26 mouse cellular contexts compared by ENCODE assay signal in the genomic region with DNA sequence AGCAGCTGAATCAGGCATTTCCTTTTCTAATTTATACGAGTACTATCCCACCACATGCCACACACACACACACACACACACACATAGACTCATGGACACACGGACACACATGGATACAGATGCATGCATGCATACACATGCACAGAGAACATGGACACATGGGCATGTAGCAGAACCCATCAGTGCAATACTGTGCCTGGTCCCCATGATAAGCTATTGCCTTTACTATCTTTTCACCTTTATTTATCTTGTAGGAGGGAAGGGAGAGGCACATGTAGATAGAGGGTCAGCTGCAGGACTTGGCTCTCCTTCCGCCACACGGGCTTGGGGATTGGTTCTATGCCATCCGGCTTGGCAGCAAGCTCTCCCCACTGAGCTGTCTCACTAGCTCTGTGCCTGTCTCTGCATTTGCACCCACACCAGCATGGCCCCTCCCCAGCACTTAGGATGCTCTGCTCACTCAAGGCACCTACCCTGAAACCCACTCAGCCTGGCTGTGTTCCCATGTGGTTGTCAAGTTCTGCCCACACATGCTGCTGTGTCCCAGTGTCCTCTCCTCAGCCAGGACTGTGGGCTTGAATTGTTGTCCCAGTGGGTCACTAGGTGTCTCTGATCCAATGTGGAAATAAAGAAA. TPM values are rescaled to one million over a fixed set of nuclear protein-coding genes. Genes with fewer than 3 reads are reported as not detected.
DNase-seq lines count a peak whose midpoint lies in the region; ATAC-seq and TF ChIP-seq lines count a peak whose summit lies in the region.
"Had no signal": no experiment of that assay in that cellular context is flagged by ENCODE, and none has a peak within 500 bp of the region (broad histone marks: within the 10 kb centered on the region; RNA-seq: fewer than 3 reads in every experiment).

No protein-coding gene starts in this region.

- no peaks in the 10 kb centered on the region for H3K27me3 ChIP-seq in hindbrain, embryonic 13.5 days
- H3K27me3 ChIP-seq in hindbrain, embryonic 12.5 days = no peaks in the 10 kb centered on the region
- no peaks in the 10 kb centered on the region for H3K27me3 ChIP-seq in MEL (ENCODE audit: control insufficient read depth in 1 of 2, insufficient read depth in 2 of 2, low read length in 2 of 2)
- H3K27me3 ChIP-seq in liver, embryonic 15.5 days = no peaks in the 10 kb centered on the region
- H3K27me3 ChIP-seq: heart, embryonic 15.5 days; lung, embryonic 15.5 days; neural tube, embryonic 15.5 days; Patski had no signal

- peak; percentile 53 to 65 for DNase-seq in cerebellum, postnatal 25 days
- no peak for DNase-seq in MEL (ENCODE audit: low read depth, low spot score)
- DNase-seq in Muller cell, postnatal 12 days (ENCODE audit: inconsistent ontology term) = no peak
- DNase-seq in layer of hippocampus, postnatal 25 days (ENCODE audit: extremely low spot score in 1 of 2, low spot score in 1 of 2) = no peak
- DNase-seq: adrenal gland, adult 2 months; cerebellum, adult 9-10 months; forebrain, postnatal 0 days; gastrocnemius, postnatal 36 days; kidney, adult 9 months; kidney, postnatal 4 days; layer of hippocampus, adult 9-11 months had no signal

- no peak for TF ChIP-seq CTCF in MEL (IDR thresholded peaks at IDR 0.05 in 2 of 3, conservative IDR thresholded peaks at IDR 0.05 in 1 of 3; ENCODE audit: control insufficient read depth in 1 of 3, insufficient read depth in 1 of 3, low read depth in 2 of 3, low read length in 3 of 3, poor library complexity in 1 of 3, severe bottlenecking in 1 of 3)

- H3K9ac ChIP-seq in hindbrain, embryonic 13.5 days = peak overlapping the region; percentile 46; the same call in 1 of the 2 replicates
- H3K9ac ChIP-seq in hindbrain, embryonic 12.5 days = no peak overlapping the region
- no peak overlapping the region for H3K9ac ChIP-seq in MEL (ENCODE audit: control insufficient read depth, low read depth, low read length, poor library complexity, severe bottlenecking)
- no peak overlapping the region for H3K9ac ChIP-seq in liver, embryonic 15.5 days
- H3K9ac ChIP-seq: forebrain, postnatal 0 days; heart, embryonic 15.5 days; lung, embryonic 15.5 days; neural tube, embryonic 15.5 days had no signal

- TF ChIP-seq EP300 in MEL (IDR thresholded peaks at IDR 0.05; ENCODE audit: low read depth in 1 of 2, low read length in 2 of 2) = no peak; a peak in 1 of 4 replicates

- no peak overlapping the region for H3K4me3 ChIP-seq in hindbrain, embryonic 13.5 days
- no peak overlapping the region for H3K4me3 ChIP-seq in hindbrain, embryonic 12.5 days
- no peak overlapping the region for H3K4me3 ChIP-seq in MEL (ENCODE audit: control insufficient read depth in 1 of 2, insufficient read depth in 1 of 2, low read depth in 2 of 2, low read length in 2 of 2)
- no peak overlapping the region for H3K4me3 ChIP-seq in liver, embryonic 15.5 days (replicated peaks)
- H3K4me3 ChIP-seq: heart, embryonic 15.5 days; left cerebral cortex, adult 2 months; lung, embryonic 15.5 days; midbrain, embryonic 10.5 days; neural tube, embryonic 15.5 days had no signal

- no peaks in the 10 kb centered on the region for H3K4me1 ChIP-seq in hindbrain, embryonic 13.5 days (replicated peaks)
- H3K4me1 ChIP-seq in hindbrain, embryonic 12.5 days = no peaks in the 10 kb centered on the region
- H3K4me1 ChIP-seq in MEL (ENCODE audit: control insufficient read depth in 1 of 2, insufficient read depth in 2 of 2, low read length in 2 of 2) = peaks cover 0 to 10% of the 10 kb centered on the region in 2 experiments; a peak in 2 of 4 replicates
- peaks cover 16% of the 10 kb centered on the region for H3K4me1 ChIP-seq in liver, embryonic 15.5 days (replicated peaks)
- H3K4me1 ChIP-seq: lung, embryonic 15.5 days; midbrain, embryonic 10.5 days; neural tube, embryonic 15.5 days had no signal

- H3K9me3 ChIP-seq in hindbrain, embryonic 13.5 days = no peaks in the 10 kb centered on the region
- no peaks in the 10 kb centered on the region for H3K9me3 ChIP-seq in hindbrain, embryonic 12.5 days (replicated peaks)
- no peaks in the 10 kb centered on the region for H3K9me3 ChIP-seq in MEL (replicated peaks; ENCODE audit: insufficient read depth, low read length)
- H3K9me3 ChIP-seq in liver, embryonic 15.5 days (replicated peaks) = no peaks in the 10 kb centered on the region
- H3K9me3 ChIP-seq: heart, embryonic 15.5 days; lung, embryonic 15.5 days; midbrain, embryonic 10.5 days; neural tube, embryonic 15.5 days had no signal

- H3K4me2 ChIP-seq in hindbrain, embryonic 13.5 days = no peak overlapping the region
- no peak overlapping the region for H3K4me2 ChIP-seq in hindbrain, embryonic 12.5 days (replicated peaks)
- H3K4me2 ChIP-seq in liver, embryonic 15.5 days = no peak overlapping the region
- H3K4me2 ChIP-seq: heart, embryonic 15.5 days; lung, embryonic 15.5 days; neural tube, embryonic 15.5 days had no signal

- no peak for TF ChIP-seq POLR2A in MEL (IDR thresholded peaks at IDR 0.05; ENCODE audit: control insufficient read depth in 1 of 2, insufficient read depth in 1 of 2, low read depth in 1 of 2, low read length in 2 of 2, poor library complexity in 1 of 2)

- no peak for TF ChIP-seq RAD21 in MEL (IDR thresholded peaks at IDR 0.05; ENCODE audit: low read depth, low read length)

- no peaks in the 10 kb centered on the region for H3K79me2 ChIP-seq in MEL (ENCODE audit: control insufficient read depth, insufficient read depth, low read length, poor library complexity)

- peaks cover 55% of the 10 kb centered on the region for H3K36me3 ChIP-seq in hindbrain, embryonic 13.5 days
- peaks cover 38% of the 10 kb centered on the region for H3K36me3 ChIP-seq in hindbrain, embryonic 12.5 days
- no peaks in the 10 kb centered on the region for H3K36me3 ChIP-seq in MEL (ENCODE audit: control insufficient read depth in 1 of 2, insufficient read depth in 2 of 2, low read length in 2 of 2)
- H3K36me3 ChIP-seq in liver, embryonic 15.5 days (replicated peaks) = no peaks in the 10 kb centered on the region
- H3K36me3 ChIP-seq: heart, embryonic 15.5 days; lung, embryonic 15.5 days had no signal

- 92% methylated on average over 5 of the region's 5 CpGs for WGBS in hindbrain, embryonic 13.5 days
- 93% methylated on average over 5 of the region's 5 CpGs for WGBS in hindbrain, embryonic 12.5 days
- WGBS in liver, embryonic 15.5 days (ENCODE audit: insufficient replicate concordance) = 38% methylated on average over 5 of the region's 5 CpGs

- H3K27ac ChIP-seq in hindbrain, embryonic 13.5 days = no peak overlapping the region
- no peak overlapping the region for H3K27ac ChIP-seq in hindbrain, embryonic 12.5 days
- no peak overlapping the region for H3K27ac ChIP-seq in MEL (ENCODE audit: control insufficient read depth, low read depth, low read length)
- no peak overlapping the region for H3K27ac ChIP-seq in liver, embryonic 15.5 days (replicated peaks)
- H3K27ac ChIP-seq: heart, embryonic 15.5 days; hindbrain, postnatal 0 days; left cerebral cortex, adult 2 months; lung, embryonic 15.5 days; midbrain, embryonic 10.5 days; neural tube, embryonic 15.5 days had no signal

- ATAC-seq in cerebellum, adult (ENCODE audit: insufficient number of reproducible peaks, low FRiP score, low TSS enrichment) = no peak
- ATAC-seq in hindbrain, embryonic 13.5 days (ENCODE audit: low FRiP score) = no peak
- no peak for ATAC-seq in hindbrain, embryonic 12.5 days (ENCODE audit: low FRiP score)
- peak; percentile 44 for ATAC-seq in liver, embryonic 15.5 days (ENCODE audit: insufficient read depth)
- ATAC-seq: CD4-positive, CD25-positive, alpha-beta regulatory T cell, adult 4 months; forebrain, postnatal 0 days; hindbrain, postnatal 0 days; intestine, embryonic 16.5 days; Patski had no signal

RNA-seq across cellular contexts. Expression of gene Cilp2, which starts 24.0 kb away (rescaled TPM):
- polyA plus RNA-seq in hindbrain, embryonic 13.5 days (2015; fragmentation: Nextera tagmentation; extraction: Ambion mirVana) = 3.5 and 3.6 TPM in 2 replicates
- polyA plus RNA-seq in hindbrain, embryonic 12.5 days (2016; fragmentation: Nextera tagmentation; extraction: Ambion mirVana) = 1.2 and 1.5 TPM in 2 replicates
- total RNA-seq in MEL (2012; rRNA removed) = 0.04 TPM in 1 of 2 replicates, not detected in the other
- under 1 TPM in 1 of 2 experiments, not detected in 1; 0.03 TPM for polyA plus RNA-seq in MEL (2012; ENCODE audit: insufficient read depth in 1 of 2, insufficient read length in 2 of 2, low read depth in 1 of 2, low replicate concordance in 2 of 2, missing spikeins in 1 of 2)
- polyA plus RNA-seq in liver, embryonic 15.5 days (2015; fragmentation: Nextera tagmentation; extraction: Ambion mirVana) = 0.03 and 0.06 TPM in 2 replicates
- 1 to 10 TPM in 1 of 2 experiments, under 1 TPM in 1; 0.89 to 1.3 TPM for total RNA-seq in layer of hippocampus, postnatal 25 days (2021)
- total RNA-seq: hematopoietic stem cell, adult 5-6 weeks had no signal
- polyA plus RNA-seq: CD4-positive, CD25-positive, alpha-beta regulatory T cell, adult 4 months had no signal

RNA-seq across cellular contexts. Expression of gene Pbx4, which starts 31.2 kb away (rescaled TPM):
- 62.9 and 69.2 TPM in 2 replicates for polyA plus RNA-seq in hindbrain, embryonic 13.5 days (2015; fragmentation: Nextera tagmentation; extraction: Ambion mirVana)
- 36.4 and 39.0 TPM in 2 replicates for polyA plus RNA-seq in hindbrain, embryonic 12.5 days (2016; fragmentation: Nextera tagmentation; extraction: Ambion mirVana)
- total RNA-seq in MEL (2012; rRNA removed) = 7.2 and 9.3 TPM in 2 replicates
- polyA plus RNA-seq in MEL (2012; ENCODE audit: insufficient read depth in 1 of 2, insufficient read length in 2 of 2, low read depth in 1 of 2, low replicate concordance in 2 of 2, missing spikeins in 1 of 2) = 10 to 100 TPM in 1 of 2 experiments, not detected in 1; 15.6 TPM
- 2.0 and 2.4 TPM in 2 replicates for polyA plus RNA-seq in liver, embryonic 15.5 days (2015; fragmentation: Nextera tagmentation; extraction: Ambion mirVana)
- total RNA-seq in layer of hippocampus, postnatal 25 days (2021) = 10 to 100 TPM; 13.3 to 13.6 TPM
- total RNA-seq: gastrocnemius, adult 18-20 months; gastrocnemius, postnatal 36 days had no signal

RNA-seq across cellular contexts. Expression of gene Tssk6, which starts 38.5 kb away (rescaled TPM):
- 3.4 and 4.5 TPM in 2 replicates for polyA plus RNA-seq in hindbrain, embryonic 13.5 days (2015; fragmentation: Nextera tagmentation; extraction: Ambion mirVana)
- 4.1 and 4.7 TPM in 2 replicates for polyA plus RNA-seq in hindbrain, embryonic 12.5 days (2016; fragmentation: Nextera tagmentation; extraction: Ambion mirVana)
- total RNA-seq in MEL (2012; rRNA removed) = 2.1 and 3.4 TPM in 2 replicates
- 1 to 10 TPM in 1 of 2 experiments, not detected in 1; 3.8 TPM for polyA plus RNA-seq in MEL (2012; ENCODE audit: insufficient read depth in 1 of 2, insufficient read length in 2 of 2, low read depth in 1 of 2, low replicate concordance in 2 of 2, missing spikeins in 1 of 2)
- 2.1 TPM in 2 replicates for polyA plus RNA-seq in liver, embryonic 15.5 days (2015; fragmentation: Nextera tagmentation; extraction: Ambion mirVana)
- under 1 TPM; 0.27 to 0.28 TPM for total RNA-seq in layer of hippocampus, postnatal 25 days (2021)
- total RNA-seq: gastrocnemius, adult 18-20 months; gastrocnemius, postnatal 36 days had no signal

RNA-seq across cellular contexts. Expression of gene Ndufa13, which starts 38.9 kb away (rescaled TPM):
- 187 and 198 TPM in 2 replicates for polyA plus RNA-seq in hindbrain, embryonic 13.5 days (2015; fragmentation: Nextera tagmentation; extraction: Ambion mirVana)
- 160 and 167 TPM in 2 replicates for polyA plus RNA-seq in hindbrain, embryonic 12.5 days (2016; fragmentation: Nextera tagmentation; extraction: Ambion mirVana)
- total RNA-seq in MEL (2012; rRNA removed) = 114 and 122 TPM in 2 replicates
- polyA plus RNA-seq in MEL (2012; ENCODE audit: insufficient read depth in 1 of 2, insufficient read length in 2 of 2, low read depth in 1 of 2, low replicate concordance in 2 of 2, missing spikeins in 1 of 2) = 10 to 100 TPM in 1 of 2 experiments, not detected in 1; 97.7 TPM
- polyA plus RNA-seq in liver, embryonic 15.5 days (2015; fragmentation: Nextera tagmentation; extraction: Ambion mirVana) = 89.7 and 96.9 TPM in 2 replicates
- 100 to 1,000 TPM; 159 to 174 TPM for total RNA-seq in layer of hippocampus, postnatal 25 days (2021)

RNA-seq across cellular contexts. Expression of gene Yjefn3, which starts 39.0 kb away (rescaled TPM):
- 12.3 and 12.8 TPM in 2 replicates for polyA plus RNA-seq in hindbrain, embryonic 13.5 days (2015; fragmentation: Nextera tagmentation; extraction: Ambion mirVana)
- 10.1 and 12.4 TPM in 2 replicates for polyA plus RNA-seq in hindbrain, embryonic 12.5 days (2016; fragmentation: Nextera tagmentation; extraction: Ambion mirVana)
- total RNA-seq in MEL (2012; rRNA removed) = 1.2 and 8.2 TPM in 2 replicates
- 1 to 10 TPM in 1 of 2 experiments, not detected in 1; 5.3 TPM for polyA plus RNA-seq in MEL (2012; ENCODE audit: insufficient read depth in 1 of 2, insufficient read length in 2 of 2, low read depth in 1 of 2, low replicate concordance in 2 of 2, missing spikeins in 1 of 2)
- polyA plus RNA-seq in liver, embryonic 15.5 days (2015; fragmentation: Nextera tagmentation; extraction: Ambion mirVana) = 0.51 and 0.54 TPM in 2 replicates
- 10 to 100 TPM; 29.0 to 37.5 TPM for total RNA-seq in layer of hippocampus, postnatal 25 days (2021)
- total RNA-seq: hematopoietic stem cell, adult 5-6 weeks had no signal

Comparison
In these comparisons a context has a peak if more than half of its experiments do, and no peak if none do; other contexts are left out.
1. DNase-seq: peak in cerebellum, postnatal 25 days (2 of 2); none in MEL (single experiment), Muller cell, postnatal 12 days (single experiment) and layer of hippocampus, postnatal 25 days (0 of 2).